Mouse (Mus musculus) CH12.LX (cell line): ENCODE measurements around the gene Wnt10b.

Experiments used
- CTCF ChIP-seq, 2 experiments: IDR thresholded peaks in 1 of 2; conservative IDR thresholded peaks in 1 of 2; 2 replicates each; pipeline ENCODE4 v1.5.1; 2011 to 2012; ENCODE audit warnings: low read depth in 2 of 2, low read length in 2 of 2, improper control_type of control experiment in 1 of 2, inconsistent platforms in 1 of 2, mild to moderate bottlenecking in 1 of 2, moderate library complexity in 1 of 2
- GABPA ChIP-seq: IDR thresholded peaks from 2 replicates; pipeline ENCODE4 v1.6.1; 2012; ENCODE audit warnings: low read depth, low read length, improper control_type of control experiment, inconsistent platforms; ENCODE audit not compliant: insufficient replicate concordance
- HCFC1 ChIP-seq: IDR thresholded peaks from 2 replicates; pipeline ENCODE4 v1.6.1; 2012; ENCODE audit warnings: low read depth, mild to moderate bottlenecking, inconsistent platforms, low read length, improper control_type of control experiment

GRCm38 (mm10) chr15:98780573-98780972 lies 2.6 kb upstream of the Wnt10b start:
- TF ChIP-seq CTCF (conservative IDR thresholded peaks at IDR 0.05 in 1 of 2, IDR thresholded peaks at IDR 0.05 in 1 of 2; ENCODE audit: low read depth in 2 of 2, low read length in 2 of 2), result no peak
- no peak for TF ChIP-seq GABPA
- no peak for TF ChIP-seq HCFC1
